ENCODE assay signal across 8 mouse cellular contexts in the genomic region with DNA sequence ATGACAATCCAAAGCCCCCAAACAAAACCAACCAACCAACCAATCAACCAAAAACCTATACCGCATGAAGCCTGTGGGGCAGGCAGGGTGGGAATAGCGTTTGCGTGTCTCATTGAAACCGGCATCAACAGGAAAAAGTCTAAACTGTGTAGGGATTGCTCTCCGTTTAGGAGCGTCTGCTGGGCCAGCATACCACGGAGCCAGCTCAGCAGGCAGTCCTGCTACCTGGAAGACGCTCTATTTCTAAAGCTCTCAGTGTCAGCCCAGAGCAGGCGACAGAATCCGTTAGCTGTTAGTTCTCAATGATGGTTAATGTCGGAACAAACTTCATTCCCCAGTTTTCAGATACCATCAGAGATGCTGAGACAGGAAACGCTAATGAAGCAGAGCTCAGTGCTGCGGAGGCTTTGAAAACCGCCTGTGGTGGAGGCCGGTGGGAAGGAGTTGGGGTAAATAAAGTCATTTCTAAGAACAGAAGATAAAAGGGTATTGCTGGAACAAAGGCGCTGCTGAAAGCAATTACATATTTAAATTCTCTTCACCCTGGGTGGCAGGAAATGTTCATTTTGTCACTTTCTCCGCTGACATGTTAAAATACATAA. TPM values are rescaled to one million over a fixed set of nuclear protein-coding genes. Genes with fewer than 3 reads are reported as not detected.
DNase-seq lines count a peak whose midpoint lies in the region; ATAC-seq and TF ChIP-seq lines count a peak whose summit lies in the region.

No protein-coding gene starts in this region.

- H3K27me3 ChIP-seq in stomach, embryonic 14.5 days (ENCODE audit: control insufficient read depth, insufficient read depth, low read length): no peaks in the 10 kb centered on the region
- no peaks in the 10 kb centered on the region for H3K27me3 ChIP-seq in stomach, postnatal 0 days (ENCODE audit: control insufficient read depth, insufficient read depth, low read length)
- H3K27me3 ChIP-seq in embryonic facial prominence, embryonic 15.5 days: peaks cover 7% of the 10 kb centered on the region
- H3K27me3 ChIP-seq in limb, embryonic 15.5 days: peaks cover 9% of the 10 kb centered on the region
- H3K27me3 ChIP-seq in small intestine, adult 2 months (ENCODE audit: control insufficient read depth, insufficient read depth, low read length): no peaks in the 10 kb centered on the region; the same call in 1 of the 2 replicates

- no peak overlapping the region for H3K9ac ChIP-seq in stomach, embryonic 14.5 days (replicated peaks; ENCODE audit: low read depth, low read length)
- no peak overlapping the region for H3K9ac ChIP-seq in stomach, postnatal 0 days (ENCODE audit: low read length)
- no peak overlapping the region for H3K9ac ChIP-seq in embryonic facial prominence, embryonic 15.5 days
- no peak overlapping the region for H3K9ac ChIP-seq in limb, embryonic 15.5 days

- TF ChIP-seq POLR2A in small intestine, adult 2 months (IDR thresholded peaks at IDR 0.05; ENCODE audit: low read depth, low read length): no peak

- no peaks in the 10 kb centered on the region for H3K4me1 ChIP-seq in stomach, embryonic 14.5 days (ENCODE audit: control insufficient read depth, insufficient read depth, low read length)
- no peaks in the 10 kb centered on the region for H3K4me1 ChIP-seq in stomach, postnatal 0 days (replicated peaks; ENCODE audit: control insufficient read depth, insufficient read depth)
- H3K4me1 ChIP-seq in embryonic facial prominence, embryonic 15.5 days: 0 out of 2 replicates have a peak, but pooled peaks cover 5% of the 10 kb centered on the region
- H3K4me1 ChIP-seq in limb, embryonic 15.5 days: peaks cover 9% of the 10 kb centered on the region
- H3K4me1 ChIP-seq in small intestine, adult 2 months (ENCODE audit: control insufficient read depth, insufficient read depth, insufficient read length, low read length): no peaks in the 10 kb centered on the region

- TF ChIP-seq CTCF in stomach, postnatal 0 days (IDR thresholded peaks at IDR 0.05; ENCODE audit: low read depth): no peak
- no peak for TF ChIP-seq CTCF in small intestine, adult 2 months (IDR thresholded peaks at IDR 0.05; ENCODE audit: extremely low read depth, insufficient read length, insufficient replicate concordance, low read depth, low read length)

- 3% methylated on average over 17 of the region's 17 CpGs for WGBS in stomach, embryonic 14.5 days
- 4% methylated on average over 17 of the region's 17 CpGs for WGBS in stomach, postnatal 0 days
- 4% methylated on average over 17 of the region's 17 CpGs for WGBS in embryonic facial prominence, embryonic 15.5 days
- WGBS in limb, embryonic 15.5 days: 4% methylated on average over 17 of the region's 17 CpGs
- 13% methylated on average over 17 of the region's 17 CpGs for WGBS in small intestine, adult 2 months

- H3K4me3 ChIP-seq in stomach, embryonic 14.5 days (ENCODE audit: low read depth, low read length): no peak overlapping the region
- no peak overlapping the region for H3K4me3 ChIP-seq in stomach, postnatal 0 days (ENCODE audit: low read depth, low read length)
- H3K4me3 ChIP-seq in embryonic facial prominence, embryonic 15.5 days (replicated peaks): peak overlapping the region; percentile 25
- H3K4me3 ChIP-seq in limb, embryonic 15.5 days: peak overlapping the region; percentile 19; the same call in 1 of the 2 replicates
- no peak overlapping the region for H3K4me3 ChIP-seq in small intestine, adult 2 months (ENCODE audit: low read depth, low read length)

- ATAC-seq in stomach, embryonic 14.5 days (ENCODE audit: insufficient number of reproducible peaks, insufficient read depth, low FRiP score, low read depth): no peak
- ATAC-seq in stomach, postnatal 0 days (ENCODE audit: low FRiP score, low TSS enrichment): no peak
- ATAC-seq in embryonic facial prominence, embryonic 15.5 days (ENCODE audit: insufficient number of reproducible peaks, low FRiP score, low TSS enrichment, low read depth): no peak
- ATAC-seq in limb, embryonic 15.5 days (ENCODE audit: insufficient number of reproducible peaks, low FRiP score, low TSS enrichment, low read depth): no peak

- no peaks in the 10 kb centered on the region for H3K36me3 ChIP-seq in stomach, embryonic 14.5 days (ENCODE audit: control insufficient read depth, insufficient read depth, low read length)
- no peaks in the 10 kb centered on the region for H3K36me3 ChIP-seq in stomach, postnatal 0 days (ENCODE audit: control insufficient read depth, insufficient read depth, low read length)
- no peaks in the 10 kb centered on the region for H3K36me3 ChIP-seq in embryonic facial prominence, embryonic 15.5 days
- H3K36me3 ChIP-seq in limb, embryonic 15.5 days: no peaks in the 10 kb centered on the region
- H3K36me3 ChIP-seq in small intestine, adult 2 months (ENCODE audit: control insufficient read depth, insufficient read depth, low read length): no peaks in the 10 kb centered on the region

- no peak for DNase-seq in stomach, postnatal 0 days (ENCODE audit: low spot score)
- DNase-seq in urinary bladder, postnatal 36 days (ENCODE audit: low spot score in 2 of 2): no peak
- no peak for DNase-seq in urinary bladder, postnatal 25 days (ENCODE audit: low spot score)
- no peak for DNase-seq in frontal cortex, postnatal 10 days (ENCODE audit: low spot score in 2 of 2)

- no peak overlapping the region for H3K27ac ChIP-seq in stomach, embryonic 14.5 days (ENCODE audit: low read length)
- H3K27ac ChIP-seq in stomach, postnatal 0 days (replicated peaks): no peak overlapping the region
- no peak overlapping the region for H3K27ac ChIP-seq in embryonic facial prominence, embryonic 15.5 days (replicated peaks)
- H3K27ac ChIP-seq in limb, embryonic 15.5 days: no peak overlapping the region
- H3K27ac ChIP-seq in small intestine, adult 2 months (ENCODE audit: insufficient read depth, low read depth, low read length): 0 out of 2 replicates have a peak overlapping the region, but pooled peaks have one; percentile 12

- H3K4me2 ChIP-seq in stomach, embryonic 14.5 days (replicated peaks; ENCODE audit: low read depth, low read length): peak overlapping the region; percentile 24; the same call in 1 of the 2 replicates
- H3K4me2 ChIP-seq in stomach, postnatal 0 days (replicated peaks; ENCODE audit: low read depth): no peak overlapping the region
- H3K4me2 ChIP-seq in embryonic facial prominence, embryonic 15.5 days (replicated peaks): peak overlapping the region; percentile 44
- H3K4me2 ChIP-seq in limb, embryonic 15.5 days: peak overlapping the region; percentile 36

- H3K9me3 ChIP-seq in stomach, embryonic 14.5 days (ENCODE audit: control insufficient read depth, low read depth, low read length): no peaks in the 10 kb centered on the region
- H3K9me3 ChIP-seq in stomach, postnatal 0 days (ENCODE audit: control insufficient read depth, low read length): no peaks in the 10 kb centered on the region
- 0 out of 2 replicates have a peak, but pooled peaks cover 3% of the 10 kb centered on the region for H3K9me3 ChIP-seq in embryonic facial prominence, embryonic 15.5 days (replicated peaks)
- 0 out of 2 replicates have a peak, but pooled peaks cover 3% of the 10 kb centered on the region for H3K9me3 ChIP-seq in limb, embryonic 15.5 days

- no peak for TF ChIP-seq EP300 in stomach, postnatal 0 days (optimal IDR thresholded peaks at IDR 0.05)

RNA-seq across cellular contexts. Expression of gene Gm5617, which starts 42.9 kb away (rescaled TPM):
- 36.1 and 39.3 TPM in 2 replicates for polyA plus RNA-seq in stomach, embryonic 14.5 days (2014; fragmentation: Nextera tagmentation; extraction: Ambion mirVana)
- polyA plus RNA-seq in stomach, postnatal 0 days (2015; fragmentation: Nextera tagmentation; extraction: Ambion mirVana): 49.6 and 50.4 TPM in 2 replicates
- polyA plus RNA-seq in embryonic facial prominence, embryonic 15.5 days (2015; fragmentation: Nextera tagmentation; extraction: Ambion mirVana): 33.0 and 39.5 TPM in 2 replicates
- polyA plus RNA-seq in limb, embryonic 15.5 days (2015; fragmentation: Nextera tagmentation; extraction: Ambion mirVana): 27.3 and 31.2 TPM in 2 replicates
- polyA plus RNA-seq in small intestine, adult 2 months (2012; rRNA removed): 38.3 and 68.0 TPM in 2 replicates

RNA-seq across cellular contexts. Expression of gene Rbm7, which starts 43.0 kb away (rescaled TPM):
- polyA plus RNA-seq in stomach, embryonic 14.5 days (2014; fragmentation: Nextera tagmentation; extraction: Ambion mirVana): 116 and 123 TPM in 2 replicates
- 86.8 and 87.9 TPM in 2 replicates for polyA plus RNA-seq in stomach, postnatal 0 days (2015; fragmentation: Nextera tagmentation; extraction: Ambion mirVana)
- 111 and 116 TPM in 2 replicates for polyA plus RNA-seq in embryonic facial prominence, embryonic 15.5 days (2015; fragmentation: Nextera tagmentation; extraction: Ambion mirVana)
- polyA plus RNA-seq in limb, embryonic 15.5 days (2015; fragmentation: Nextera tagmentation; extraction: Ambion mirVana): 123 and 125 TPM in 2 replicates
- 10.0 and 10.4 TPM in 2 replicates for polyA plus RNA-seq in small intestine, adult 2 months (2012; rRNA removed)

RNA-seq across cellular contexts. Expression of gene Rexo2, which starts 57.7 kb away (rescaled TPM):
- polyA plus RNA-seq in stomach, embryonic 14.5 days (2014; fragmentation: Nextera tagmentation; extraction: Ambion mirVana): 89.5 and 95.0 TPM in 2 replicates
- 152 and 172 TPM in 2 replicates for polyA plus RNA-seq in stomach, postnatal 0 days (2015; fragmentation: Nextera tagmentation; extraction: Ambion mirVana)
- 138 and 148 TPM in 2 replicates for polyA plus RNA-seq in embryonic facial prominence, embryonic 15.5 days (2015; fragmentation: Nextera tagmentation; extraction: Ambion mirVana)
- 153 and 154 TPM in 2 replicates for polyA plus RNA-seq in limb, embryonic 15.5 days (2015; fragmentation: Nextera tagmentation; extraction: Ambion mirVana)
- 18.0 and 26.4 TPM in 2 replicates for polyA plus RNA-seq in small intestine, adult 2 months (2012; rRNA removed)

Comparison
In these comparisons a context has a peak if more than half of its experiments do, and no peak if none do; other contexts are left out.
1. H3K4me3 ChIP-seq: peak in embryonic facial prominence, embryonic 15.5 days (single experiment) and limb, embryonic 15.5 days (single experiment); none in stomach, embryonic 14.5 days (single experiment), stomach, postnatal 0 days (single experiment) and small intestine, adult 2 months (single experiment).